Mouse (Mus musculus) testis, postnatal 14 days (tissue): ENCODE data around the gene Mapre3.
"Not testable (repeated sequence)": the region's sequence is repeated elsewhere in the genome, so short reads cannot be mapped to it uniquely, and the experiment has no call there.

Experiments
- DNase-seq: peaks from one replicate; pipeline ENCODE4 v3.0.0; 2021; ENCODE audit warnings: low spot score

Mapre3 gene

GRCm38 (mm10) chr5:30824124-30824988 is 9.9 kb downstream of the Mapre3 start:
- no peak for DNase-seq

DNA sequence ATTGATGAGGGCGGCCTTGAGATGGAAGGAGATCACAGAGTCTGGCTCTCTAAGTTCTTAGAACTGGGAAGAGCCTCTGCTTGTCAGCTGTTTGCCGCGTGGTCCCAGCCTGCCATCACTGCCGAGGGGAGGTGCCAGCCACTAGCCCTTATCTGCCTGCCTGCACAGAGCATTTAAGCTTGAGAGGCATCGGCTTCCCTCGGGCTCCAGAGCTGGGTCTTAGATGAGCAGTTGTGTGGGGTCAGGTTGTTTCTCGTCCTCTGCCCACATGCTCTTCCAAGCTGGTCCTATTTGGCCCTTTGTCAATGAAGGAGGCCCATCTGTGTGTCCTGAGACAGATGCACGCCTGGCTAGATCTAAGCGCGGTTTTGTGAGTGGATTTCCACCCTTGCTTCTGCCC is 10.7 kb downstream of the Mapre3 start:
- DNase-seq, result no peak

- no peak for DNase-seq
Observed at GRCm38 (mm10) chr5:30825821-30826220, 11.4 kb downstream of the Mapre3 start.

DNA sequence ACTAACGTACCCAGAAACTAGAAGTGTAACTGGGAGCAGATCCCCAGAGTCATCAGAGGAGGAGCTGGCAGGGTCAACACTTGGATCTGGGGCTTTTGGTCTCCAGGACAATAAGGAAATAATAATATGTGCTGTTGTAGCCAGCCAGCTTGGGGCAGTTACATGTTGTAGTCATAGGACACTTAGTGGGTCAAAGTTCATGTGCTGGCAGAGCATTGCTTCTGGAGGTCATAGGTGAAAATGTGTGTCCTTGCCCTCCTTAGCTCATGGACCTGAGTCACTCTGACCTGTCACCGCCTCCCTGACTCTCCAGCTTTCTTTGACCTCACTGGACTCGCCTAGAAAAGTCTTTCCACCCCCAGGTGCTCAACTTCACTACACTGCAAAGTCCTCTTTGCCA is 19.0 kb downstream of the Mapre3 start:
- DNase-seq, result no peak

GRCm38 (mm10) chr5:30839731-30840130 is 25.3 kb downstream of the Mapre3 start:
- no peak for DNase-seq

- no peak for DNase-seq
Observed at GRCm38 (mm10) chr5:30841896-30842295, 27.5 kb downstream of the Mapre3 start.

DNA sequence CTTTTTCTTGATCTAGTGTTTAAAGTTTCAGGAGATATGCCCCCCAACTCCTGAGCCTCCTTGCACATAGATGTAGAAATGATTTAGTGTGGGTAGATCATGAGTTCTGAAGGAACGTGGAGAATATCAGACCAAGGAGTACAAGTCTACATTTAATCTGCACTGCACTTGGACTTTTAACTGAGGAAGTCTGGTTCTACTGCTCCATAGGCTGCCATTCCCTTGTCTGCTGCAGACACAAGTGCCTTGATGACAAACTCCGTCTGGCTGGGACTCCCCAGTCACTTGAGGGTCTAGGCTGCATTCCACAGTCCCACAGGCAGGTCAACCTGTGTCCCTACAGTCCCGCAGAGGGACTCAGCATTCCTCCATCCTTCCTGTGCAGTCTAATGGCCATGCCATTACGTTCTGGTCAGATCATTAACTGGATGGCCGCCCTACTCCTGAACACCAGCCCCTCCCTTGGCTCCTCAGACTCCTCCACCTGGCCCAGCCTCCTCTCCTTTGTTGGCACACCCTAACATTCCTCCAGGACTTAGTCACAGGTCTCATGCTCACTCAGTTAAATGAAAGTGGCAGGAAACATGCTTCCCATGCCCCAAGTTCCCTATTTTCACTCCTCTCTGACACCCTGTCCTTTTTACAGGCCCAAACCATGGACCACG is 35.6 kb downstream of the Mapre3 start:
- DNase-seq, result no peak

GRCm38 (mm10) chr5:30850556-30850925 is 36.1 kb downstream of the Mapre3 start:
- DNase-seq, result no peak

GRCm38 (mm10) chr5:30853522-30853921 is 39.1 kb downstream of the Mapre3 start:
- no peak for DNase-seq

- no peak for DNase-seq
Observed at GRCm38 (mm10) chr5:30855674-30856073, 41.2 kb downstream of the Mapre3 start.

- no peak for DNase-seq
Observed at GRCm38 (mm10) chr5:30856124-30856523, 41.7 kb downstream of the Mapre3 start.

DNA sequence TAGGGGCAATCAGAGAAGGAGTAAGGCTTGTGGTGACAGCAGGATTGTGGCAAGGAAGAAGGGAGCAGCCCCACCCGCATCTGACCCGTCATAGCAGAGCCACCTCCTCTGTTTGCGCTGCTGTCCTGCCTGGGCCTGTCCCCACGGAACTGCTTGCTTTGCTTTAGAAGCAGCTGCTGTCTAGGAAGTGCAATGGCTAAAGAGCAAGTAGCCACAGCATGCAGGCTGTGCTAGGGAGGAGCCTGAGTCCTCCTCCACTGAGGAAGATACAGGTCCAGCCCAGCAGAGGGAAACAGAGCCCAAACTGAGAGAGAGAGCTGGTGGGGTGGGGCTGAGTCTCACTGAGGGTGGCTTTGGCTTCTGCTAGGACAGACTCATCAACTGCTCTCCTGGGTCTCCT is 49.4 kb downstream of the Mapre3 start:
- no peak for DNase-seq

DNA sequence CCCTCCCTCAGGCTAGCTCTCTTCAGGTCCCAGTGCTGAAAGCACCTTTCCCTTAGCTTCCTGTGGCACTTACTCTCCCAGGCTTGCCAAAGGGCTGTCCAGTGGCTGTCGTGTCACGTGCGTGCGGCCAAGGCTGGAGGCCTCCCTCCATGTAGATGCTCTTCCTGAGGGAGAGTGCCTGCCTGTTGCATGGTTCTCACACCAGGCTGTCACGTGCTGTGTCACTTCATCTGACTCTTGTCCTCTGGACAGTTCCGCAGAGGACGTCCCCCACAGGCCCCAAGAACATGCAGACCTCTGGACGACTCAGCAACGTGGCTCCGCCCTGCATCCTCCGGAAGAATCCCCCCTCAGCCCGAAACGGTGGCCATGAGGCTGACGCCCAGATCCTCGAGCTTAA is 49.9 kb downstream of the Mapre3 start:
- DNase-seq, result no peak

DNA sequence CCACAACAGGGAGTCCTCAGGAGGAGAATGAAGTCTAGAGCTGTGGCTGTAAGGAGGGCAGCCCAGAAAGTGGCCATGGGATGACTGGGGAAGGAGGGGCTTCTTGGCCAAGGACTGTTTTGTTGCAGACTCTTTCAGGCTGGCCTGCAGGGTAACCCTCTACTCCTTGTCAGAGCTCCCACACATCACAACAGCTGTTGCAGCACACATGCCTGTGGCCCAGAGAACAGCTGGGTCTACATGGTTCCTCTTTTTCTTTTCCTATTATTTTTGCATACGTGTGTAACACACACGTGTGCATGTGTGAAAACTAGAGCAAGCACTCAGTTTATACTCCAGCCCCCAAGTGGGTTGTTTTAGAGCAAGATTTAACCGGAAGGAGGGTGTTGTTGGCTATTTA is 52.4 kb downstream of the Mapre3 start:
- no peak for DNase-seq

DNA sequence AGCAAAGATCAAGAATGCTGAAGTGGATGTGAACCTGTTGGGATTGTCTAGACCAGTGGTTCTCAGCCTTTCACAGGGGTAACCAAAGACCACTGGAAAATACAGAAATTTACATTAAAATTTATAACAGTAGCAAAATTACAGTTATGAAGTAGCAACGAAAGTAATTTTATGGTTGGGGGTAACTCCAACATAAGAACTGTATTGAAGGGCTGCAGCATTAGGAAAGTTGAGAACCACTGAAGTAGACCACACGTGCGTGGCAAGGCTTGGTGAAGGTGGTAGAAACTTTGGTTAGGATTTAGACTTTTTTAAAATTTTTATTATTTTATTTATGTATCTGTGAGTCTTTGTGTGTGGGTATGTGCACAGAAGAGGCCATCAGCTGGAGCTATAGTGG is 53.3 kb downstream of the Mapre3 start, which contains the start of gene Tmem214:
Gene Tmem214 (plus strand): TSS at position 301 of the 400 bp plus-strand sequence.
- no peak for DNase-seq

DNA sequence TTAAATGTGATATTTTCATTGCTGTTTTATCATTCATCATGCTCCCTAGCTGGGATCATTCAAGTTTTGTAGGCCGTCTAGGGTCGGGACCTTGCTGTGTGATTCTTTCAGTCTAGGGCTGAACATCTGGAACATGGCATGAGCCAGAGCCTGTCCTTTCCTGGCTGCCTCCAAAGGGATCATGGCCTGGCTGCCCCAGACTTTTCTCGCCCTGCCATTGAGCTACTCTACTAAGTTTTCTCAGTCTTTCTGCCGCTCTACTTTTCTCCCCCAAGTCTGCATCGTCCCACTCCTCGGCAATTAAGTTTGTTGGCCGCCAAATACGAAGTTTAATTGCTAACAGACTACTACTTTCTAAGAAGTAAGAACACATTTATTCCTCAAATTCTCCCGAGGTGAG is 54.5 kb downstream of the Mapre3 start:
- no peak for DNase-seq

DNA sequence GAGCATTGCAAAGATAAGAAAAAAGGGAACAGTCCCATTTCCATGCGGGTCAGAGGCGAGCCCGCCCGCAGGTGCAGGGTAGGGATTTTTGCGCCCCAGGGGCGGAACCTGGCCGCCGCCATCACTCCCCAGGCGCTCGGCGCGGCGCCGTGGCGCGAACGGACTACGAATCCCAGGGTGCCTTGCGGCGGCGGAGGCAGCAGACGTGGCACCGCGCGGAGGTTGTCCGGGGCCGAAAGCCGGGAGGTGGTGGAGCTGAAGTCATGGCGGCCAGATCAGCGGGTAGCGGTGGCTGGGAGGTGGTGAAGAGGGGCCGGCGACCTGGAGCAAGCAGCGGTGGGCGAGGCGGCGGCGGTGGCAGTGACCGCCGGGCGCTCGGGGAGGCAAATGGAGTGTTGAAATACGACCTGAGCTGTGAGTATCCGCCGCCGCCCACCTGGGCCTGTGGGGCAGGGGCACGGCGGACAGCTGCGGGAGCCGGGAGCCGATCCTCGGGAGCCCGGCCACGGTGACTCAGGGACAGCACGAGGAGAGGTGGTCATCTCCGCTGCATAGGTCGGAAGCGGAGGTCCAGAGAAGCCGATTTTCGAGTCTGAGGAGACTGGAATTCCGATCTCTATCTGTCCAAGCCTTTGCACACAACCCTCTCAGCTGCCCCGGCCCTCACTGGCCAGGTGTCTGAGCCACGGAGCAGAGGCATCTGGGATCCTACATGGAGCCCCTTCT is 55.1 kb downstream of the Mapre3 start:
- peak; percentile 90 for DNase-seq

DNA sequence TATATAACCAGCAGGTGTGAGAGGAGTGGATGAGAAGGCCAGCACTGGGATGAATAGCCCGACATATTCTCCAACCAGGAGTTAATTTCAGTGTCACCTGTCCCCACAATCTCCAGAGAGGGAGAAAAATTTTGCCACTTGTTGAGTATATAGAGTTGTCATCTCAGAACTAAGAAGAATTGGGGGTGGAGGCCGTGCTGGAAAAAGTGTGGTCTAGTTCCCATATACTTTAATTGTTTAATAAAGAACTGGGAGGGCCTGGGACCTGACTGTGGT is 55.6 kb downstream of the Mapre3 start:
- DNase-seq, result no peak

DNA sequence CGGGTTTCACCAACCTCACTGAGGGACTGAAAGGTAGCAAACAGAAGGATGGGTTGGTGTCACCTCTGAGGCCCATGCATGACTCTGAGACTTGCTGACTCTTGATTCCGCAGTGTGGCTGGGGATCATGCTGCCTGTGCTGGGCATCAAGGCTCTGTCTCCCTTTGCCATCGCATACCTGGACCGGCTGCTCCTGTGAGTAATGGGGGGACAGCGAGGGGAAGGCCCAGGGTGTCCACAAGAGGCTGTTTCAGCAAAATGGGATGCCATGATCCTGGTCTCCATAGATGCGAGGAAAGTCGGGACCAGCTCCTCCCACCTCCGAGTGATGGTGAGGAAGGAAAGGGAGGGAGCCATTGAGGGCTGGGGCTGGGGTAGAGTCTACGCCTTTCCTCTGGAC is 58.1 kb downstream of the Mapre3 start:
- DNase-seq, result no peak

DNA sequence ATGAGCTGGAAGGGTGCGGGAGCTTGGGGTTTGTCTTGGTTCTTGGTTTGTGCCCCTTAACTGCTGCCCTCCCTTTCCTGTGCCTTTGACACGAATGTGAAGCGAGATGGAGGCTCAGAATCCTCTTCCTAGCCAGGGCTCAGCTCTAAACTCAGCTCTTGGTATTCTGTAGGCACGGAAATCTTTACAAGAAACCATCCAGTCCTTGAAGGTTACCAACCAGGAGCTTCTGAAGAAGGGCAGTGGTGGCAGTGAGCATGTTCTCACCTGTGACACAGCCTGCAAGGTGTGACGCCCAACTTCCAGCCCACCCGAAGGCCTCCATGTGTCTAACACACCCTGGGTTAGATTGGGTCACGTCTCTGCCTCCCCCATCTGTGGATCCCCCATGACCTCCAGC is 59.9 kb downstream of the Mapre3 start:
- no peak for DNase-seq

DNA sequence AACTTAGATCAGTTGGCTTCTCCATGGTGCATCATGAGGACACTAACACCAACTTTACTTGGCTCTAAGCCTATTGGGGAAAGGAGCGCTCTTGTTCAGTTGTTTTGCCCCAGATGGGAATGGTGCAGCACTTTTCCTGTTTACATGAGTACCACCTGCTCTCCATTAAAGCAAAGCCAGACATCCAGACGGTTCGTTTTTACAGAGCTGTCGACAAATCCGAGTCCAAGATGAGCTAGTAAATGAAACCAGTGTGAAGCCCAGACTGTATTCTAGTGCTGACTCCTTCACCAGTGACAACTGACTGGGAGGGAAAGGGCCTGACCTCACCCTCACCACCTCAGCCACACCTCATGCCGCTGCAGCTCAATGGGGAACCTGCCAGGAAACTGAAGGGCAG is 64.2 kb downstream of the Mapre3 start:
- no peak for DNase-seq

DNA sequence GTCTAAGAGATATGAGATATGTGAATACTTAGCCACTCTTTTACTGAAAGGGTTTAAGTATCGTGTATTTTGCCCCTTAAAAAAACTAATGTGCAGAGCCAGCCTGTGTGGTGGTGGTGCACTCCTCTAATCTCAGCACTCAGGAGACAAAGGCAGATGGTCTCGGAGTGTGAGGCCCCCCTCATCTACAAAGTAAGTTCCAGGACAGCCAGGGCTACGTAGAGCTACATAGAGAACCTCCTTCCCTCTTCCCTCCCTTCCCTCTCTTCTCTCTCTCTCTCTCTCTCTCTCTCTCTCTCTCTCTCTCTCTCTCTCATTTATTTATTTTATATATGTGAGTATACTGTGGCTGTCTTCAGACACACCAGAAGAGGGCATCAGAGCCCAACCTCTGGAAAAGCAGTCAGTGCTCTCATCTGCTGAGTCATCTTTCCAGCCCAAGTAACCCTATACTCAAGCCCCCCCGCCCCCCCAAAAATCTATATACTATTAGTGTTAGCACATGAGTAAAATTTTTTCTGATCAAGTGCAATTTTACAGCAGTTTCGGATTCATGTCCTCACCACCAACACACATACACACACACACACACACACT is 65.0 kb downstream of the Mapre3 start:
- no peak for DNase-seq

DNA sequence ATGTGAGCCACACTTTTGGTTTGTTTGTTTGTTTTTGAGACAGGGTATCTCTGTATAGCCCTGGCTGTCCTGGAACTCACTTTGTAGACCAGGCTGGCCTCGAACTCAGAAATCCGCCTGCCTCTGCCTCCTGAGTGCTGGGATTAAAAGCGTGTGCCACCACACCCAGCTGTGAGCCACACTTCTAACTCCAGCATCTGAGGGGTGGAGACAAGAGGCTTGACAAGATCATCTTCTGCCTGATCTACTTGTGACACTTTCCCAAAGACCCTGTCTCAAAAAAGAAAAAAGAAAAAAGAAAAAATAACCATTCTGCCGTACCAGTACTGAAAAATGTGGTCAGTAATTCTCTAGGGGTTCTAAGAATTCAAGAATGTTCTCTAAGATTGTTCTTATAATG is 67.4 kb downstream of the Mapre3 start:
- DNase-seq, result not testable (repeated sequence)
